Mouse (Mus musculus) T-cell, adult 66 days (primary cell): ENCODE results near the gene Pdk3. TPM values are rescaled to one million over a fixed set of nuclear protein-coding genes. Genes with fewer than 3 reads are reported as not detected.

Source experiments
- total RNA-seq, 2 experiments: library from RNA; stranded (reverse); gene quantifications; 3 replicates in 1 of 2; 4 replicates in 1 of 2; pipeline ENCODE4 v1.2.4; 2023

Gene Pdk3
- total RNA-seq = 10 to 100 TPM; 15.4 to 16.6 TPM

GRCm38 (mm10) chrX:93831561-93832336, at the start of gene Pdk3:
Gene Pdk3 (minus strand): TSS chrX:93832201.

Other genes with a start within 250 kb of the Pdk3 start
- gene Pola1, start 200.0 kb downstream of the Pdk3 start, total RNA-seq = 10 to 100 TPM; 10.7 to 12.6 TPM
- under 1 TPM; 0.47 TPM for gene Pcyt1b, start 177.3 kb downstream of the Pdk3 start, total RNA-seq
- gene AU015836, start 136.5 kb upstream of the Pdk3 start, total RNA-seq = not detected